Mouse (Mus musculus) left cerebral cortex, postnatal 10 days (tissue): ENCODE measurements at regions not wholly inside any gene's neighbourhood (a gene's known extent, or its start where the extent isn't known, plus 50 kb on each side); places are given as distances from the start of the nearest gene placed in this dataset.
"Not testable (repeated sequence)": the region's sequence is repeated elsewhere in the genome, so short reads cannot be mapped to it uniquely, and the experiment has no call there.

Experiments
- DNase-seq, 2 experiments: peaks; one replicate each; pipeline ENCODE4 v3.0.0; 2021 to 2022; ENCODE audit warnings: low spot score in 2 of 2, mixed read lengths in 1 of 2; ENCODE audit errors: extremely low spot score in 1 of 2
- intact Hi-C: fragments of 180-260 bp; cut with DNase I; formaldehyde crosslinking; loops from one replicate; pipeline ENCODE4 v1.15.1; 2025

- DNase-seq, intact Hi-C loops: not testable (repeated sequence)
These were observed 543.6 kb downstream of the Slitrk5 start for GRCm38 (mm10) chr14:112218476-112218875.

GRCm38 (mm10) chr14:112230461-112230860, 555.6 kb downstream of the Slitrk5 start:
- DNase-seq: peak in 1 of 2 experiments; percentile 23
- intact Hi-C loops: no loop called here

- intact Hi-C loops: no loop called here
These were observed 564.6 kb downstream of the Slitrk5 start for GRCm38 (mm10) chr14:112239529-112239928.

GRCm38 (mm10) chr14:112248165-112248564, 573.3 kb downstream of the Slitrk5 start:
- DNase-seq: no peak
- intact Hi-C loops: no loop called here

More at GRCm38 (mm10) chr14:112239529-112239928, 564.6 kb downstream of the Slitrk5 start:
- DNase-seq: no peak

- intact Hi-C loops: no loop called here
- no peak for DNase-seq
These were observed 623.3 kb downstream of the Slitrk5 start for GRCm38 (mm10) chr14:112298002-112298777.

GRCm38 (mm10) chr14:112325602-112326001, 650.7 kb downstream of the Slitrk5 start:
- intact Hi-C loops: no loop called here
- DNase-seq: no peak
